Mouse (Mus musculus): ENCODE results near the gene Pnliprp2. TPM values are rescaled to one million over a fixed set of nuclear protein-coding genes. Genes with fewer than 3 reads are reported as not detected.

The Pnliprp2 gene
- polyA plus RNA-seq, 1 experiment from 2014 or later = 0.16 TPM

DNA sequence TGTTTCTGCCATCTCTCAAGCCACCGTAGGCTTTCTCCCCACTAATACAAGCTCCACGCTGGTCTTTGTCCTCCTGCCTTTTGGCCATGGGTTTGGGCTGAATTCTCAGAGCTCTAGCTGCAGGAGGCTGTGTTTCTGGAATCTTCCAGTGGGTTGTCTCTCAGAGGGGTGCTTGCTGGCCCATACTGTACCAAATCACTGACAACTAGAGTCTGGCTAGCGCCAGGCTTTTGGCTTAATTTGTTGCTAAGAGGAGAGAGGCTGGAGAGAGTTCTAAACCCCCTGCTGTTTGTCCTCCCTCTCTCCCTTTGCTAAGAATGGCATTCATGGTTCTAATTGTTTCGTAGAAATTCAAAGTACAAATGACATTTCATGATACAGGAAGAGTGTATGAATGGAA lies 22.0 kb downstream of the Pnliprp2 start:
- H3K4me1 ChIP-seq (replicated peaks; ENCODE audit: control insufficient read depth, insufficient read depth, low read length) = peaks cover 22% of the 10 kb centered on the region
- H3K36me3 ChIP-seq (replicated peaks; ENCODE audit: control insufficient read depth, insufficient read depth) = no peaks in the 10 kb centered on the region
- ATAC-seq (ENCODE audit: low FRiP score) = no peak
- WGBS = 22% methylated on average over 4 of the region's 4 CpGs
- H3K27me3 ChIP-seq (ENCODE audit: control insufficient read depth, insufficient read depth, low read length) = no peaks in the 10 kb centered on the region
- H3K4me2 ChIP-seq (replicated peaks) = no peak overlapping the region
- peak; percentile 36 for DNase-seq (ENCODE audit: low spot score)
- H3K9me3 ChIP-seq (ENCODE audit: control insufficient read depth, low read length) = no peaks in the 10 kb centered on the region
- H3K9ac ChIP-seq = no peak overlapping the region
- no peak overlapping the region for H3K27ac ChIP-seq
- H3K4me3 ChIP-seq (replicated peaks; ENCODE audit: low read length) = no peak overlapping the region

DNA sequence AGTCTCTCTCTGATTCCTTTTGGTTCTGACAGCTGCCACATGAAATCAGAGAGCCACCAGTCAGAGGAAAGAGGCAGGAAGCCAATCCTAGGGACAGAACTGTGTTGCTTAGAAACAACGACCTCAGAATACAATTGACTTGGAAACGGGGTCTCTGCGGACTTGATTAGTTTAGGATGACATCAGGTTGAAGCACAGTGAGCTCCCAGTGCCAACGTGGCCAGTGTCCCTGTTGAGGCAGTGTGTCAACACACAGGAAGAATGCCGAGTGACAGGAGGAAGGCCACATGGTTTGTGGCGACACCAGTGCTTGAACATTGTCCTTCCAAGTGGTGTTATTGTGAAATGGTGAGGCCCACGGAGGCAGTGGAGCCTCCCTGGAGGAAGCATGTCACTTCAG lies 24.4 kb downstream of the Pnliprp2 start:
- DNase-seq (ENCODE audit: low spot score) (peak; percentile 53), ATAC-seq (ENCODE audit: low FRiP score) (peak; percentile 74; the same call in 1 of the 2 replicates)
- H3K9ac ChIP-seq = no peak overlapping the region
- H3K27ac ChIP-seq = no peak overlapping the region
- WGBS = 20% methylated on average over 7 of the region's 7 CpGs
- H3K4me3 ChIP-seq (replicated peaks; ENCODE audit: low read length) = no peak overlapping the region
- no peaks in the 10 kb centered on the region for H3K9me3 ChIP-seq (ENCODE audit: control insufficient read depth, low read length)
- no peak overlapping the region for H3K4me2 ChIP-seq (replicated peaks)
- peaks cover 22% of the 10 kb centered on the region for H3K4me1 ChIP-seq (replicated peaks; ENCODE audit: control insufficient read depth, insufficient read depth, low read length)
- H3K36me3 ChIP-seq (replicated peaks; ENCODE audit: control insufficient read depth, insufficient read depth) = no peaks in the 10 kb centered on the region
- no peaks in the 10 kb centered on the region for H3K27me3 ChIP-seq (ENCODE audit: control insufficient read depth, insufficient read depth, low read length)

DNA sequence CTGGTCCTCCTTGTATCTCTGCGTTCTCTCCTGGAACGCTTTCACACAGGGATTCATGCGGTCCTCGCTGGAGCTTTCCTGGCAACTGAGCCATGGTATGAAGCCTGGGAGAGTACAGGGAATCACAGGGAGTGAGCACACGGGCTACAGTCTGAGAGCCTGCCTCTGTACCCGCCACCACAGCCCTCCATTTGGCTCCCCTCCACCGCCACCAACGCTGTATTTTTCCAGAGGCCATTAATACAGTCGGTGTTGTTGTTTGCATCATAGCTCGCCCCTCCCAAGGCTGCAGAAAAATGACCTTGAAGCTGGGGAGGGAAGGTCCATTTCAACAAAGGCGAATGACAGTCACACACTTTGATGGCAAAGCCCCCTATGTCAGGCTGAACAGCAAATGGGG lies 29.7 kb downstream of the Pnliprp2 start:
- Histone ChIP-seq H3K27ac (0 out of 2 replicates have a peak overlapping the region, but pooled peaks have one; percentile 21), H3K36me3 (replicated peaks; ENCODE audit: control insufficient read depth, insufficient read depth) (no peaks in the 10 kb centered on the region), H3K9ac (no peak overlapping the region), H3K4me2 (replicated peaks) (no peak overlapping the region), H3K4me1 (replicated peaks; ENCODE audit: control insufficient read depth, insufficient read depth, low read length) (peaks cover under 1% of the 10 kb centered on the region; the same call in 1 of the 2 replicates), H3K4me3 (replicated peaks; ENCODE audit: low read length) (no peak overlapping the region), H3K9me3 (ENCODE audit: control insufficient read depth, low read length) (no peaks in the 10 kb centered on the region), H3K27me3 (ENCODE audit: control insufficient read depth, insufficient read depth, low read length) (no peaks in the 10 kb centered on the region)
- ATAC-seq (ENCODE audit: low FRiP score) (0 out of 2 replicates have a peak, but pooled peaks have one; percentile 31), DNase-seq (ENCODE audit: low spot score) (no peak)
- 65% methylated on average over 11 of the region's 11 CpGs for WGBS

GRCm38 (mm10) chr19:58794284-58794683 lies 34.8 kb downstream of the Pnliprp2 start, which contains the start of gene 1700019N19Rik:
Gene 1700019N19Rik (minus strand): TSS chr19:58794461.
- Histone ChIP-seq H3K9ac (no peak within 1 kb of the TSS), H3K36me3 (replicated peaks; ENCODE audit: control insufficient read depth, insufficient read depth) (peaks cover 19% of the 10 kb centered on the region), H3K9me3 (ENCODE audit: control insufficient read depth, low read length) (no peaks in the 10 kb centered on the region), H3K4me2 (replicated peaks) (no peak within 1 kb of the TSS), H3K4me1 (replicated peaks; ENCODE audit: control insufficient read depth, insufficient read depth, low read length) (no peaks in the 10 kb centered on the region), H3K27ac (no peak within 1 kb of the TSS), H3K4me3 (replicated peaks; ENCODE audit: low read length) (no peak within 1 kb of the TSS), H3K27me3 (ENCODE audit: control insufficient read depth, insufficient read depth, low read length) (no peaks in the 10 kb centered on the region)
- WGBS = 49% methylated on average over 10 of the region's 10 CpGs
- no peak for ATAC-seq (ENCODE audit: low FRiP score)
- DNase-seq (ENCODE audit: low spot score) = no peak

DNA sequence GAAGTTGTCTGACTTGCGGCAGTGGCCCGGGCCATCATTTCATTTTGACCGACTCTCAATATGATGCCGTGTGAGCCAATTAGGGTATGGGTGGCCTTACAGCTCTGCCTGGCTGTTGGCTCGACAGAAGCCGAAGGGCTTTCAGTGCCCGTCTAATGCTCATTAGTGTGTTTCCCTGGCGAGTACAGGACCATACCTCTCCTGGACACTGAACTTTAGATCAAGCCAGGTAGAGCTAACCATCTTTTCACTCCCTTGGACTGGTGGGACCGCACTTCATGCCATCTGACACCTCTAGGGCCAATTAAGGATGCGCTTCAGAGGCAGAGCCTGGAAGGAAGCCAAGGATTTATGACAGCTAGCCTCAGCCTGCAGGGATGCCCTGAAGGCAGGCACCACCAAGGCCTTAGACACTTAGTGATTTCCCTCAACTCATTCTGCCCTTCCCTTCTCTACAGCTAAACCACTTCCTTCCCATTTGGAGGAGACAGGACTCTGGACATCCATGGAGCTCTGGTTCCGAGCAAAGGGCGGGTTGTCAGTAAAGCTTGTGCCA lies 35.7 kb downstream of the Pnliprp2 start:
- H3K4me1 ChIP-seq (replicated peaks; ENCODE audit: control insufficient read depth, insufficient read depth, low read length) = no peaks in the 10 kb centered on the region
- H3K4me2 ChIP-seq (replicated peaks) = no peak overlapping the region
- H3K9me3 ChIP-seq (ENCODE audit: control insufficient read depth, low read length) = no peaks in the 10 kb centered on the region
- H3K27me3 ChIP-seq (ENCODE audit: control insufficient read depth, insufficient read depth, low read length) = no peaks in the 10 kb centered on the region
- H3K9ac ChIP-seq = no peak overlapping the region
- H3K4me3 ChIP-seq (replicated peaks; ENCODE audit: low read length) = no peak overlapping the region
- DNase-seq (ENCODE audit: low spot score) = no peak
- H3K27ac ChIP-seq = no peak overlapping the region
- 70% methylated on average over 12 of the region's 12 CpGs for WGBS
- 0 out of 2 replicates have a peak, but pooled peaks have one; percentile 21 for ATAC-seq (ENCODE audit: low FRiP score)
- peaks cover 28% of the 10 kb centered on the region for H3K36me3 ChIP-seq (replicated peaks; ENCODE audit: control insufficient read depth, insufficient read depth)

- no peak overlapping the region for H3K27ac ChIP-seq
- no peaks in the 10 kb centered on the region for H3K9me3 ChIP-seq (ENCODE audit: control insufficient read depth, low read length)
- peaks cover 35% of the 10 kb centered on the region for H3K36me3 ChIP-seq (replicated peaks; ENCODE audit: control insufficient read depth, insufficient read depth)
- no peaks in the 10 kb centered on the region for H3K4me1 ChIP-seq (replicated peaks; ENCODE audit: control insufficient read depth, insufficient read depth, low read length)
- ATAC-seq (ENCODE audit: low FRiP score) (no peak), DNase-seq (ENCODE audit: low spot score) (no peak)
- 89% methylated on average over 9 of the region's 9 CpGs for WGBS
- no peak overlapping the region for H3K4me3 ChIP-seq (replicated peaks; ENCODE audit: low read length)
- no peak overlapping the region for H3K4me2 ChIP-seq (replicated peaks)
- no peak overlapping the region for H3K9ac ChIP-seq
- no peaks in the 10 kb centered on the region for H3K27me3 ChIP-seq (ENCODE audit: control insufficient read depth, insufficient read depth, low read length)
These were observed 45.8 kb downstream of the Pnliprp2 start for GRCm38 (mm10) chr19:58805191-58805779.

DNA sequence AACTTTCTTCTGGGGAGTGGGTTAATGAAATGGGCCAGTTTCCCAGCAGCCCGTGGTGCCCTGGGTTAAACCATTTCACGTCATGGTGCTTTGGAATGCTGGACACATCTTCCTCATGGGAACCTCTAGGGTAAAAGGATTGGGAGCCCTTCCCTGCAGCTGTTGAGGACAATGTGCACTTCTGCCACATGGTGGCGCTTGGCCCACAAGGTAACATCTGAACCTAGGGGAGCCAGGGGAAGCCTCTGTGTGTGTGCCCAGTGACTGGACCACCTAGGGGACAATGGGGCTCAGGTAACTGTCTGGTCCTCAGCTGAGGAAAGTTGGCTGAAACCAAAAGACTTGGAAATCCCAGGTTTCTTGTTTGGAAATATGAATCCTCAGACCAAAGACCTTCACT lies 46.8 kb downstream of the Pnliprp2 start:
- 4% methylated on average over 3 of the region's 3 CpGs for WGBS
- no peaks in the 10 kb centered on the region for H3K4me1 ChIP-seq (replicated peaks; ENCODE audit: control insufficient read depth, insufficient read depth, low read length)
- H3K27ac ChIP-seq = no peak overlapping the region
- ATAC-seq (ENCODE audit: low FRiP score) = peak; percentile 55; the same call in 1 of the 2 replicates
- H3K36me3 ChIP-seq (replicated peaks; ENCODE audit: control insufficient read depth, insufficient read depth) = peaks cover 26% of the 10 kb centered on the region; the same call in 1 of the 2 replicates
- no peaks in the 10 kb centered on the region for H3K27me3 ChIP-seq (ENCODE audit: control insufficient read depth, insufficient read depth, low read length)
- H3K9me3 ChIP-seq (ENCODE audit: control insufficient read depth, low read length) = no peaks in the 10 kb centered on the region
- DNase-seq (ENCODE audit: low spot score) = peak; percentile 77
- no peak overlapping the region for H3K4me3 ChIP-seq (replicated peaks; ENCODE audit: low read length)
- no peak overlapping the region for H3K4me2 ChIP-seq (replicated peaks)
- H3K9ac ChIP-seq = no peak overlapping the region

DNA sequence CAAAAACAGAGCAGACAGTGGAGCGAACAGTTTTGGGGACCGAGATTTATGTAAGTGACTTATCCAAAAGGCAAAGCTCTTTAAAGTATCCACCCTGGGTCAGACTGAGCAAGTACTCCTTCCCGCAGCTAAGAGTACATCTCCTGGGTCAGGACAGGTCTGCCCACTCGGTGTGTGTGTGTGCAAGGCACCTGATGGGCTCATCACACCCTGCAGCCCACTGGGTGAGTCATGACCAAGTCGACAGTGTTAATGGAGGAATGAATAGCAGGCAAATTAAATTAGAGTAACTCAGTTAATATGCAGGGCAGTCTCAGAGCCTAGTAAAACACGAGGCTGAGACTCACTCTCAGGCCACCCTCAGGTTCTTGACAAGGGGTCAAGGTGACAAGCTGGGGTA lies 49.3 kb downstream of the Pnliprp2 start:
- Histone ChIP-seq H3K4me2 (replicated peaks) (no peak overlapping the region), H3K27me3 (ENCODE audit: control insufficient read depth, insufficient read depth, low read length) (no peaks in the 10 kb centered on the region), H3K9me3 (ENCODE audit: control insufficient read depth, low read length) (no peaks in the 10 kb centered on the region), H3K27ac (no peak overlapping the region), H3K4me3 (replicated peaks; ENCODE audit: low read length) (no peak overlapping the region), H3K9ac (no peak overlapping the region), H3K4me1 (replicated peaks; ENCODE audit: control insufficient read depth, insufficient read depth, low read length) (no peaks in the 10 kb centered on the region), H3K36me3 (replicated peaks; ENCODE audit: control insufficient read depth, insufficient read depth) (0 out of 2 replicates have a peak, but pooled peaks cover 6% of the 10 kb centered on the region)
- ATAC-seq (ENCODE audit: low FRiP score) (no peak), DNase-seq (ENCODE audit: low spot score) (no peak)
- 81% methylated on average over 6 of the region's 6 CpGs for WGBS

- Histone ChIP-seq H3K4me1 (replicated peaks; ENCODE audit: control insufficient read depth, insufficient read depth, low read length) (no peaks in the 10 kb centered on the region), H3K4me2 (replicated peaks) (no peak overlapping the region)
- WGBS = 82% methylated on average over 5 of the region's 5 CpGs
These were observed 51.0 kb downstream of the Pnliprp2 start for GRCm38 (mm10) chr19:58810536-58810935.

More at GRCm38 (mm10) chr19:58810536-58810935, 51.0 kb downstream of the Pnliprp2 start:
- no peak overlapping the region for H3K9ac ChIP-seq
- ATAC-seq (ENCODE audit: low FRiP score) (no peak), DNase-seq (ENCODE audit: low spot score) (no peak)
- H3K27ac ChIP-seq = no peak overlapping the region
- no peaks in the 10 kb centered on the region for H3K9me3 ChIP-seq (ENCODE audit: control insufficient read depth, low read length)
- no peak overlapping the region for H3K4me3 ChIP-seq (replicated peaks; ENCODE audit: low read length)
- no peaks in the 10 kb centered on the region for H3K27me3 ChIP-seq (ENCODE audit: control insufficient read depth, insufficient read depth, low read length)
- 0 out of 2 replicates have a peak, but pooled peaks cover 2% of the 10 kb centered on the region for H3K36me3 ChIP-seq (replicated peaks; ENCODE audit: control insufficient read depth, insufficient read depth)
